Mouse (Mus musculus): Measurements from ENCODE around the gene Gm5741. TPM values are rescaled to one million over a fixed set of nuclear protein-coding genes. Genes with fewer than 3 reads are reported as not detected.

Gm5741 gene
- total and polyA plus RNA-seq, 3 experiments = 1.0 to 1.8 TPM; not detected in 1

DNA sequence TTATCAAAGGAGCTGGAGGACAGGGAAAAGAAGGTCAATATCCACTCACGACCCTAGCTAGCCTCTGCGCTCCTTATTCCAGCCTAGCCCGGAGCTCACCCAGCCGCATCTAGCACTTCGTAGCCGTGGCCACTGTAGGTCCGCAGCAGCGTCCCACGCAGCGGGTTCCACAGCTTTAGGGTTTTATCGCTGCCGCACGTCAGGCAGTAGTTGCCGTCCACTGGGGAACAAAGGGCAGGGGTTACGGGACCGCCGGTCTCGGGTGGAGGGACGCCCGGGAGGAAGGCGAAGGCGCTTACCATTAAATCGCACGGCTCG, 12.4 kb upstream of the Gm5741 start:
- peaks cover 55% of the 10 kb centered on the region for H3K36me3 ChIP-seq (replicated peaks)
- TF ChIP-seq GATA2 (IDR thresholded peaks at IDR 0.05; ENCODE audit: borderline replicate concordance, low read depth, low read length) (no peak), POLR2AphosphoS5 (IDR thresholded peaks at IDR 0.05; ENCODE audit: insufficient replicate concordance, low read depth, low read length) (no peak), CTCF (IDR thresholded peaks at IDR 0.05; ENCODE audit: low read depth, low read length) (no peak)
- H3K9me3 ChIP-seq (replicated peaks) = no peaks in the 10 kb centered on the region
- ATAC-seq (ENCODE audit: extremely low read depth, insufficient number of reproducible peaks, low FRiP score, poor library complexity, severe bottlenecking) = no peak
- H3K4me1 ChIP-seq (ENCODE audit: insufficient read depth, low read depth, low read length) = peaks cover 76% of the 10 kb centered on the region
- DNase-seq (ENCODE audit: low spot score) = no peak
- H3K27me3 ChIP-seq (ENCODE audit: insufficient read depth, low read length) = no peaks in the 10 kb centered on the region
- peak overlapping the region; percentile 93 for H3K4me3 ChIP-seq (ENCODE audit: low read depth, low read length)

DNA sequence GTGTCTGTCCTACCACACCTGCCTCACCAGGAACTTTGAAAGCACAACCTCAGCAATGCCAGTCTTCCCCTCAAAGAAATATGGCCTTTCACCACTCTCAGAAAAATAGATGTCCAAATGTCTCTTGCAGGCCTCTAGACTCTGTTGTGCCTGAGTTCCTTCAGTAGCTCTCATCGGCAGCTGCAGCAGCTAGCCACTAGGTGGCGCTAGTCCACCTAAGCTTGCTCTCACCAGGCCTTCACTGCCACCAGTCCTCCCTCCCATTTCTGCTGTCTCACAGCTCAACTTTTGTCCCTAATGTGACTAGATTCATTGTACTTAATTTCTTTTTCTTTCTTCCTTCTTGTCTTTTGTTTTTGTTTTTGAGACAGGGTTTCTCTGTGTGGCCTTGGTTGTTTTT, 9.2 kb upstream of the Gm5741 start:
- no peaks in the 10 kb centered on the region for H3K9me3 ChIP-seq (replicated peaks)
- H3K27me3 ChIP-seq (ENCODE audit: insufficient read depth, low read length) = no peaks in the 10 kb centered on the region
- ATAC-seq (ENCODE audit: extremely low read depth, insufficient number of reproducible peaks, low FRiP score, poor library complexity, severe bottlenecking) = no peak
- H3K36me3 ChIP-seq (replicated peaks) = peaks cover 72% of the 10 kb centered on the region
- DNase-seq (ENCODE audit: low spot score) = peak; percentile 63
- TF ChIP-seq TAL1 (conservative IDR thresholded peaks at IDR 0.05; ENCODE audit: low read depth, low read length) (no peak), CTCF (IDR thresholded peaks at IDR 0.05; ENCODE audit: low read depth, low read length) (peak; percentile 85), GATA1 (IDR thresholded peaks at IDR 0.05; ENCODE audit: borderline replicate concordance, low read length) (no peak)
- H3K4me3 ChIP-seq (ENCODE audit: low read depth, low read length) = no peak overlapping the region
- H3K4me1 ChIP-seq (ENCODE audit: insufficient read depth, low read depth, low read length) = peaks cover 75% of the 10 kb centered on the region

DNA sequence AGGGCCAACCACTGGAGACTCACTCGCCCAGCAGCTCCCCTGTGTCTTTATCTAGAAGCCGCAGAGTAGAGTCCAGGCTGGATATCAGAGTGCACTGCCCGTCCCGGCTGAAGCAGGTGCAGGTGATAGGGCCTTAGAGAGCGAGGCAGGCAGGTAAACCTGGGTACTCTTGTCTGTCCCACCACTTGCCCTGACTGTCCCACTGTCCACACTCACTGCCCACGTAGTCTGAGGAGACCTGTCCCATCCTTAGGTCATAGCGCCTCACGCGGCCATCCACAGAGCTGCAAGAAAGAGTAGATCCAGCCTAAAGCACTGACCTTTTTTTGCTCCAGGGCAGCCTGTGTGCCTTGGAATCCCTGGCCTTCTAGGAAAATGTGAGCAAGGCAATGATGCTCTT, 8.2 kb upstream of the Gm5741 start:
- peak overlapping the region; percentile 39; the same call in 1 of the 2 replicates for H3K4me3 ChIP-seq (ENCODE audit: low read depth, low read length)
- H3K9me3 ChIP-seq (replicated peaks) = no peaks in the 10 kb centered on the region
- ATAC-seq (ENCODE audit: extremely low read depth, insufficient number of reproducible peaks, low FRiP score, poor library complexity, severe bottlenecking) (no peak), DNase-seq (ENCODE audit: low spot score) (no peak)
- peaks cover 69% of the 10 kb centered on the region for H3K4me1 ChIP-seq (ENCODE audit: insufficient read depth, low read depth, low read length)
- H3K36me3 ChIP-seq (replicated peaks) = peaks cover 72% of the 10 kb centered on the region
- H3K27me3 ChIP-seq (ENCODE audit: insufficient read depth, low read length) = no peaks in the 10 kb centered on the region
- no peak for TF ChIP-seq GATA1 (IDR thresholded peaks at IDR 0.05; ENCODE audit: borderline replicate concordance, low read length)
- TF ChIP-seq CTCF (IDR thresholded peaks at IDR 0.05; ENCODE audit: low read depth, low read length) = peak; percentile 53
- 0 out of 2 replicates have a peak, but pooled peaks have one; percentile 15 for TF ChIP-seq TAL1 (conservative IDR thresholded peaks at IDR 0.05; ENCODE audit: low read depth, low read length)

DNA sequence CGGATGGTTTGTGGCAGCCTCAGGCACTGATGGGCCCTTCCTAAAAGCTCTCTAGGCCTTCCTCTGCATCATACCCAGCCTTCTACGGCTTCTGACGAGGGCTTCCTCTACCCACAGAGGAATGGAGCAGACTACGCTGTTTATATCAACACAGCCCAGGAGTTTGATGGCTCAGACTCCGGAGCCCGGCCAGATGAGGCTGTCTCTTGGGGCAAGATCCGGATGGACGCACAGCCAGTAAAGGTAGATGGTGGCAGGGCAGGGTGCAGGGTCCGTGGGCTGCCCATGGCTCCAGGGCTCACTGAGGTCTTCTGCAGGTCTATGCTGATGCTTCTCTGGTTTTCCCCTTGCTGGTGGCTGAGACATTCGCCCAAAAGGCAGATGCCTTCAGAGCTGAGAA, 6.8 kb upstream of the Gm5741 start:
- DNase-seq (ENCODE audit: low spot score) (no peak), ATAC-seq (ENCODE audit: extremely low read depth, insufficient number of reproducible peaks, low FRiP score, poor library complexity, severe bottlenecking) (no peak)
- no peaks in the 10 kb centered on the region for H3K27me3 ChIP-seq (ENCODE audit: insufficient read depth, low read length)
- TF ChIP-seq TAL1 (conservative IDR thresholded peaks at IDR 0.05; ENCODE audit: low read depth, low read length) = no peak
- no peak for TF ChIP-seq GATA2 (IDR thresholded peaks at IDR 0.05; ENCODE audit: borderline replicate concordance, low read depth, low read length)
- no peak for TF ChIP-seq POLR2AphosphoS5 (IDR thresholded peaks at IDR 0.05; ENCODE audit: insufficient replicate concordance, low read depth, low read length)
- TF ChIP-seq CTCF (IDR thresholded peaks at IDR 0.05; ENCODE audit: low read depth, low read length) = no peak
- TF ChIP-seq GATA1 (IDR thresholded peaks at IDR 0.05; ENCODE audit: borderline replicate concordance, low read length) = no peak
- H3K36me3 ChIP-seq (replicated peaks) = peaks cover 73% of the 10 kb centered on the region
- peaks cover 69% of the 10 kb centered on the region for H3K4me1 ChIP-seq (ENCODE audit: insufficient read depth, low read depth, low read length)
- no peak overlapping the region for H3K4me3 ChIP-seq (ENCODE audit: low read depth, low read length)
- no peaks in the 10 kb centered on the region for H3K9me3 ChIP-seq (replicated peaks)

DNA sequence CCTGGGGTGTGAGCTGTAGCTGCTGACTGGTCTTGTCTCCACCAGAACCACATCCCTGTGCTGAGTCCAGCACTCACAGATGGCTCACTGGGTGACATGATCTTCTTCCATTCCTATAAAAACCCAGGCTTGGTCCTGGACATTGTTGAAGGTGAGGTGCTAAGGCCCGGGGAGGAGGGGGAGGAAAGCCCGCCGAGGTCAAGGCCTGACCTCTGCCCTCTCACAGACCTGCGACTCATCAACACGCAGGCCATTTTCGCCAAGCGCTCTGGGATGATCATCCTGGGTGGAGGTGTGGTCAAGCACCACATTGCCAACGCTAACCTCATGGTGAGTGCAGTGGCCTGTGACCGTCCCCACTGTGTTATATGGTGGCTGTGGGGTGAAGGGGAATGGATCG, 6.4 kb upstream of the Gm5741 start:
- H3K4me3 ChIP-seq (ENCODE audit: low read depth, low read length) = no peak overlapping the region
- H3K4me1 ChIP-seq (ENCODE audit: insufficient read depth, low read depth, low read length) = peaks cover 65% of the 10 kb centered on the region
- peaks cover 71% of the 10 kb centered on the region for H3K36me3 ChIP-seq (replicated peaks)
- no peak for TF ChIP-seq GATA2 (IDR thresholded peaks at IDR 0.05; ENCODE audit: borderline replicate concordance, low read depth, low read length)
- TF ChIP-seq POLR2AphosphoS5 (IDR thresholded peaks at IDR 0.05; ENCODE audit: insufficient replicate concordance, low read depth, low read length) = no peak
- no peak for TF ChIP-seq CTCF (IDR thresholded peaks at IDR 0.05; ENCODE audit: low read depth, low read length)
- no peak for TF ChIP-seq TAL1 (conservative IDR thresholded peaks at IDR 0.05; ENCODE audit: low read depth, low read length)
- no peak for TF ChIP-seq GATA1 (IDR thresholded peaks at IDR 0.05; ENCODE audit: borderline replicate concordance, low read length)
- no peaks in the 10 kb centered on the region for H3K9me3 ChIP-seq (replicated peaks)
- no peak for ATAC-seq (ENCODE audit: extremely low read depth, insufficient number of reproducible peaks, low FRiP score, poor library complexity, severe bottlenecking)
- no peaks in the 10 kb centered on the region for H3K27me3 ChIP-seq (ENCODE audit: insufficient read depth, low read length)
- no peak for DNase-seq (ENCODE audit: low spot score)

DNA sequence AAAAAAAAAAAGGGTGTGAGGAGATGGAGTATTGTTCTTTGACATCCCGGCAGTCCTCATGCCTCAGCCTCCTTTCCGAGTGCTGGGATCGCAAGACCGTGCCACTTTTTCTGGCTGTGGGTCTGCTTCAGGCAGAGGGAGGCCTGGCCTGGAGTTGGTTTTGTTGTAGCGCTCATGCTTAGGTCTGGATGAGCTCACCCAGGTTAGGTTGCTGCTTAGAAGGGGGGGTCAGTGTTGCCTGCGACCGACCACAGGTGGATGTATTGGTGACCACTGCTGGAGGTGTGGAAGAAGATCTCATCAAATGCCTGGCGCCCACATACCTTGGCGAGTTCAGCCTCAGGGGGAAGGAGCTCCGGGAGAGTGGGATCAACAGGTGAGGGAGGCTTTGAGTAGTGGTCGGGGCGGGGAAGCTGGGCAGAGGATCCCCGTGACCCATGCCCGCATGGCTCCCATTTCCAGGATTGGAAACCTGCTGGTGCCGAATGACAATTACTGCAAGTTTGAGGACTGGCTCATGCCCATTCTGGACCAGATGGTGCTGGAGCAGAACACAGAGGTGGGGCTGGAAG, 5.3 kb upstream of the Gm5741 start:
- DNase-seq (ENCODE audit: low spot score) = no peak
- Histone ChIP-seq H3K36me3 (replicated peaks) (peaks cover 71% of the 10 kb centered on the region), H3K9me3 (replicated peaks) (no peaks in the 10 kb centered on the region), H3K4me3 (ENCODE audit: low read depth, low read length) (peak overlapping the region; percentile 48; the same call in 1 of the 2 replicates), H3K4me1 (ENCODE audit: insufficient read depth, low read depth, low read length) (peaks cover 54% of the 10 kb centered on the region), H3K27me3 (ENCODE audit: insufficient read depth, low read length) (no peaks in the 10 kb centered on the region)
- ATAC-seq (ENCODE audit: extremely low read depth, insufficient number of reproducible peaks, low FRiP score, poor library complexity, severe bottlenecking) = no peak
- no peak for TF ChIP-seq TAL1 (conservative IDR thresholded peaks at IDR 0.05; ENCODE audit: low read depth, low read length)
- no peak for TF ChIP-seq POLR2AphosphoS5 (IDR thresholded peaks at IDR 0.05; ENCODE audit: insufficient replicate concordance, low read depth, low read length)
- no peak for TF ChIP-seq GATA1 (IDR thresholded peaks at IDR 0.05; ENCODE audit: borderline replicate concordance, low read length)
- TF ChIP-seq CTCF (IDR thresholded peaks at IDR 0.05; ENCODE audit: low read depth, low read length) = no peak
- TF ChIP-seq GATA2 (IDR thresholded peaks at IDR 0.05; ENCODE audit: borderline replicate concordance, low read depth, low read length) = no peak

Data from G1E (cell line).